Mouse (Mus musculus): ENCODE measurements around the gene Trim14. TPM values are rescaled to one million over a fixed set of nuclear protein-coding genes. Genes with fewer than 3 reads are reported as not detected.

Trim14 gene
- total RNA-seq, 2 experiments from 2014 or later = 0.50 to 0.76 TPM

Other genes starting within 250 kb of the Trim14 start
- gene Foxe1, start 192.5 kb downstream of the Trim14 start, total RNA-seq (2021) = not detected
- gene Trmo, start 146.7 kb downstream of the Trim14 start, total RNA-seq (2021) = 1 to 10 TPM; 2.6 to 3.1 TPM
- gene Hemgn, start 122.6 kb downstream of the Trim14 start, total RNA-seq (2021) = not detected
- 10 to 100 TPM; 63.2 to 66.2 TPM for gene Anp32b, start 85.2 kb downstream of the Trim14 start, total RNA-seq (2021)
- gene Nans, start 46.9 kb downstream of the Trim14 start, total RNA-seq (2021) = 10 to 100 TPM; 17.6 to 19.9 TPM
- gene Coro2a, start 66.1 kb upstream of the Trim14 start, total RNA-seq (2021) = under 1 TPM; 0.11 to 0.26 TPM
- under 1 TPM; 0.39 to 0.83 TPM for gene Tbc1d2, start 114.1 kb upstream of the Trim14 start, total RNA-seq (2021)